ENCODE assay signal across 21 mouse cellular contexts in genomic region chr11:101807266-101807665, GRCm38 (mm10). TPM values are rescaled to one million over a fixed set of nuclear protein-coding genes. Genes with fewer than 3 reads are reported as not detected.
DNase-seq lines count a peak whose midpoint lies in the region; ATAC-seq and TF ChIP-seq lines count a peak whose summit lies in the region.
"Had no signal": no experiment of that assay in that cellular context is flagged by ENCODE, and none has a peak within 500 bp of the region (broad histone marks: within the 10 kb centered on the region; RNA-seq: fewer than 3 reads in every experiment).

No protein-coding gene starts in this region.

- H3K27ac ChIP-seq in CH12.LX (ENCODE audit: insufficient read depth, low read depth): no peak overlapping the region
- 0 out of 2 replicates have a peak overlapping the region, but pooled peaks have one; percentile 28 for H3K27ac ChIP-seq in embryonic facial prominence, embryonic 14.5 days (replicated peaks; ENCODE audit: low read depth, low read length)
- H3K27ac ChIP-seq: hindbrain, embryonic 14.5 days; layer of hippocampus, adult 2 months; limb, embryonic 15.5 days; midbrain, embryonic 15.5 days had no signal

- TF ChIP-seq POLR2A in CH12.LX (IDR thresholded peaks at IDR 0.05; ENCODE audit: low read depth, low read length): no peak

- no peaks in the 10 kb centered on the region for H3K4me1 ChIP-seq in CH12.LX (ENCODE audit: control insufficient read depth in 1 of 2, insufficient read depth in 2 of 2)
- H3K4me1 ChIP-seq in embryonic facial prominence, embryonic 14.5 days (ENCODE audit: control insufficient read depth, insufficient read depth, low read length): 0 out of 2 replicates have a peak, but pooled peaks cover 7% of the 10 kb centered on the region
- H3K4me1 ChIP-seq: megakaryocyte, embryonic 14.5 days had no signal

- TF ChIP-seq CTCF in CH12.LX (conservative IDR thresholded peaks at IDR 0.05 in 1 of 2, IDR thresholded peaks at IDR 0.05 in 1 of 2; ENCODE audit: low read depth in 2 of 2, low read length in 2 of 2): no peak

- H3K4me2 ChIP-seq in CH12.LX (ENCODE audit: insufficient read depth, low read depth, poor library complexity, severe bottlenecking): no peak overlapping the region
- H3K4me2 ChIP-seq in embryonic facial prominence, embryonic 14.5 days (ENCODE audit: low read depth, low read length): peak overlapping the region; percentile 26
- H3K4me2 ChIP-seq: hindbrain, embryonic 14.5 days; limb, embryonic 15.5 days; midbrain, embryonic 15.5 days had no signal

- no peaks in the 10 kb centered on the region for H3K79me2 ChIP-seq in CH12.LX (replicated peaks; ENCODE audit: control insufficient read depth, extremely low read depth, insufficient read depth, poor library complexity, severe bottlenecking)

- dilution Hi-C loops in CH12.LX (cut with MboI; ENCODE audit: extremely low pct_ligation_motif_present, extremely low pct_unique_long_range_greater_than_20kb, low sequenced_read_pairs): no loop called here

- H3K36me3 ChIP-seq in CH12.LX (replicated peaks in 1 of 2; ENCODE audit: control insufficient read depth in 1 of 2, insufficient read depth in 1 of 2, low read length in 1 of 2): no peaks in the 10 kb centered on the region
- no peaks in the 10 kb centered on the region for H3K36me3 ChIP-seq in embryonic facial prominence, embryonic 14.5 days (ENCODE audit: control insufficient read depth, insufficient read depth, low read length)
- H3K36me3 ChIP-seq: limb, embryonic 15.5 days; midbrain, embryonic 15.5 days had no signal

- DNase-seq in layer of hippocampus, adult 11-12 months (ENCODE audit: low spot score): peak; percentile 15
- DNase-seq in layer of hippocampus, adult 9-10 months (ENCODE audit: low spot score): no peak
- DNase-seq in 3134 (ENCODE audit: extremely low read depth, insufficient read length, low spot score) (peak; percentile 87), CH12.LX (ENCODE audit: extremely low read depth) (no peak)
- DNase-seq in embryonic facial prominence, embryonic 14.5 days (ENCODE audit: low spot score): no peak
- DNase-seq in cerebellum, adult 9-10 months: no peak
- no peak for DNase-seq in adrenal gland, adult 18-20 months (ENCODE audit: low spot score in 2 of 2)
- DNase-seq: adrenal gland, postnatal 25 days; cerebellum, adult 9-11 months; forebrain, postnatal 0 days; lung, postnatal 10 days; thymus, adult 18-20 months had no signal

- no peak overlapping the region for H3K9ac ChIP-seq in CH12.LX (ENCODE audit: insufficient read depth, low read depth)
- no peak overlapping the region for H3K9ac ChIP-seq in embryonic facial prominence, embryonic 14.5 days (ENCODE audit: low read depth, low read length)
- H3K9ac ChIP-seq: forebrain, postnatal 0 days; hindbrain, embryonic 14.5 days; limb, embryonic 15.5 days; midbrain, embryonic 15.5 days had no signal

- no peak for TF ChIP-seq RAD21 in CH12.LX (IDR thresholded peaks at IDR 0.05; ENCODE audit: low read depth, low read length)

- peaks cover 4% of the 10 kb centered on the region for H3K9me3 ChIP-seq in CH12.LX (replicated peaks; ENCODE audit: low read length)
- H3K9me3 ChIP-seq in embryonic facial prominence, embryonic 14.5 days (ENCODE audit: control insufficient read depth, low read length): no peaks in the 10 kb centered on the region
- H3K9me3 ChIP-seq: limb, embryonic 15.5 days; midbrain, embryonic 15.5 days had no signal

- no peak overlapping the region for H3K4me3 ChIP-seq in CH12.LX (replicated peaks in 1 of 3; ENCODE audit: low read depth in 2 of 3, low read length in 2 of 3, poor library complexity in 1 of 3)
- no peak overlapping the region for H3K4me3 ChIP-seq in embryonic facial prominence, embryonic 14.5 days (ENCODE audit: low read depth, low read length)
- H3K4me3 ChIP-seq: erythroblast, embryonic 14.5 days; layer of hippocampus, adult 2 months; limb, embryonic 15.5 days; megakaryocyte, embryonic 14.5 days; midbrain, embryonic 15.5 days had no signal

- ATAC-seq in embryonic facial prominence, embryonic 14.5 days (ENCODE audit: low read depth): 0 out of 2 replicates have a peak, but pooled peaks have one; percentile 4
- ATAC-seq: activated CD4-positive, CD25-positive, alpha-beta regulatory T cell, adult 4 months; CD4-positive, CD25-positive, alpha-beta regulatory T cell, adult 4 months; forebrain, postnatal 0 days; intestine, postnatal 0 days; midbrain, embryonic 15.5 days had no signal

- in situ Hi-C loops in CH12.LX (cut with MboI; ENCODE audit: low pct_ligation_motif_present, low pct_unique_long_range_greater_than_20kb, low sequenced_read_pairs): no loop called here

- 74% methylated on average over 10 of the region's 10 CpGs for WGBS in embryonic facial prominence, embryonic 14.5 days

- peaks cover 72% of the 10 kb centered on the region for H3K27me3 ChIP-seq in CH12.LX (replicated peaks)
- no peaks in the 10 kb centered on the region for H3K27me3 ChIP-seq in embryonic facial prominence, embryonic 14.5 days (replicated peaks; ENCODE audit: control insufficient read depth, insufficient read depth, low read length)
- H3K27me3 ChIP-seq: midbrain, embryonic 15.5 days had no signal

- no peak for TF ChIP-seq EP300 in CH12.LX (IDR thresholded peaks at IDR 0.05; ENCODE audit: low read length)

TF ChIP-seq in CH12.LX, 34 proteins besides CTCF, POLR2A, EP300 and RAD21:
- TF ChIP-seq BHLHE40 (IDR thresholded peaks at IDR 0.05; ENCODE audit: low read depth, low read length): no peak
- no peak for TF ChIP-seq CHD2 (IDR thresholded peaks at IDR 0.05; ENCODE audit: low read length)
- TF ChIP-seq MXI1 (IDR thresholded peaks at IDR 0.05; ENCODE audit: low read depth, low read length): no peak
- TF ChIP-seq POLR2AphosphoS2 (IDR thresholded peaks at IDR 0.05; ENCODE audit: low read depth, low read length): no peak
- TF ChIP-seq NRF1 (IDR thresholded peaks at IDR 0.05; ENCODE audit: low read depth, low read length): peak; percentile 49; the same call in 1 of the 2 replicates
- no peak for TF ChIP-seq GABPA (IDR thresholded peaks at IDR 0.05; ENCODE audit: insufficient replicate concordance, low read depth, low read length)

RNA-seq across cellular contexts. Expression of gene Etv4, which starts 22.1 kb away (rescaled TPM):
- total RNA-seq in CH12.LX (2012; rRNA removed) (3.1 and 4.2 TPM in 2 replicates), CH12.LX (2014; rRNA removed) (2.4 and 2.9 TPM in 2 replicates)
- polyA plus RNA-seq in CH12.LX (2012; ENCODE audit: insufficient read length, low read depth): 2.0 and 2.4 TPM in 2 replicates
- 9.3 and 11.8 TPM in 2 replicates for polyA plus RNA-seq in embryonic facial prominence, embryonic 14.5 days (2014; fragmentation: Nextera tagmentation; extraction: Ambion mirVana)
- total RNA-seq in adrenal gland, adult 18-20 months (2021): 1 to 10 TPM in 1 of 2 experiments, under 1 TPM in 1; 0.77 to 2.0 TPM
- polyA plus RNA-seq: CD4-positive, CD25-positive, alpha-beta regulatory T cell, adult 4 months; erythroblast, embryonic 14.5 days had no signal

Comparison
In these comparisons a context has a peak if more than half of its experiments do, and no peak if none do; other contexts are left out.
1. DNase-seq: peak in layer of hippocampus, adult 11-12 months (single experiment) and 3134 (single experiment); none in layer of hippocampus, adult 9-10 months (single experiment), CH12.LX (single experiment), embryonic facial prominence, embryonic 14.5 days (single experiment), cerebellum, adult 9-10 months (single experiment) and adrenal gland, adult 18-20 months (0 of 2).